Mouse (Mus musculus): ENCODE measurements around the gene Gm17660. TPM values are rescaled to one million over a fixed set of nuclear protein-coding genes. Genes with fewer than 3 reads are reported as not detected.

Gene Gm17660
- total RNA-seq, 2 experiments from 2014 or later = not detected

DNA sequence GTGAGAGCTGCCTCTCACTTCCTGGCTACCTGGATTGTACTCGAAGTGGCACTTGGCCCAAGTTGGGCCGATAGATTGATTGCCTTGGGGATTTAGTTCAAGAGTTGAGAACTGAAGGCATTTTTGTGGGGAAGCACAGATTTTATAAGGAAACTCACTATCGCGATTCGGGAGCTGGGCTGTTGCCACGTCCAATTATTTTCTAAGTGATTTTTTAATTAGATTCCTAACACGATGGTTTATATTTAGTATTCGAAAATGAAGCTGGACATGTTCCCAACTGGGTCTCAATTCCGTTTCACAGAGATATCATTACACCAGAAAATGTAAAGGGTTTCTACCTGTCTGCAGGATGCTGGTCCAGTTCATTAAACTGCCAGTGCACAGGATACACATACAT, 8.0 kb upstream of the Gm17660 start:
- DNase-seq (ENCODE audit: low spot score in 2 of 2) = no peak

DNA sequence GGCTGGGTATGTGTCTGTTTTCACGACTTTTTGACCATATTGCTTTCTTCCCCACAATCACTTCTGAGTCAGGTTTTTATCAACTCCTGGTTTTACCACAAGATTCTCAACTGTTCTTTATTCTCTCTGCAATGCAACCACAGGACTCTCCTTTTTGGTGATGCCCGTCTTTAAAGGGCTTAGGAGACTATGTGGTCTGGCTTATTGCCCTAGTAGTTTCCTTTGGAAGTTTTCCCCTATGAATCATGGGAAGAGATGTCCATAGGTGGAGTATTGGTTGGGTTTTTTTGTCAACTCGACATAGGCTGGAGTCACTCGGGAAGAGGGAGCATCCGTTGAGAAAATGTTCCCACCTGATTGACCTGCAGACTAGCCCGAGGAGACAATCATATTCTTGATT, 3.3 kb upstream of the Gm17660 start:
- no peak for DNase-seq (ENCODE audit: low spot score in 2 of 2)

DNA sequence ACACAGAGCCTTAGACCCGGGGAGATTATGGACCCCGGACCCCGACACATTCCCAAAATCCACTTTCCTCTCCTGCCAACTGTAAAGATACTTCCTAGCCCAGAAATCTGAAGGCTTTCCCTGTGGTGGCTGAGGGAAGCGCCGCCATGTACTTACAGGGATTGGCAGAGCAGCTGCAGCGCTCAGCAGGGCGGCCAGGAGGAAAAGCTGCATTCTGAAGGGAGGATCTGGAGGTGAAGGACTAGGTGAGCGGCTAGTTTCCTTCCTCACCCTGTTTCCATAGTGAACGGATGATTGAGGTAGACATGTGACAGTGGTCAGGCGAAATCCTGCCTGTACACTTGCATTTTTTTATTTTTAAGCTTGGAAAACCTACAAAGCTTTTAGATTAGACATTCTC, 1.0 kb downstream of the Gm17660 start:
- DNase-seq (ENCODE audit: low spot score in 2 of 2) = no peak

DNA sequence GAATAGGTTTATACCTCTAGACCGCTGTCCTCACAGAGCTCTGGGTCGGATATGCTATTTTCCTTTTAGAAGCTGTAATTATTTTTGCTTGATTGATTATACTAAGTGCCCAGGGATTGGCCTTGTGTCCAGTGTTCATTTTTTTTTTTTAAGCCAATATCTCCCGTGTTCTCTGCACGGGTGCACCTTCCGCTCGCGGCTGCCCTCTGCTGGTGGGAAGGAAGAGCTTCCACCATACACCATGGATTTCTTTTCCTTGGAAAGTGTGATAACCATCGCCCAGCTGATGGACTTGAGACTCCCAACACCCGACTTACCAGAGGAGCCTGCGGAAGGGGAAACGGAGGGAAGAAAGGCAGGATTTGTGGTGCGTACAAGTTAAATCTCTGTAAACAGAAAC, 3.0 kb downstream of the Gm17660 start:
- peak in 1 of 2 experiments; percentile 59 for DNase-seq (ENCODE audit: low spot score in 2 of 2)

DNA sequence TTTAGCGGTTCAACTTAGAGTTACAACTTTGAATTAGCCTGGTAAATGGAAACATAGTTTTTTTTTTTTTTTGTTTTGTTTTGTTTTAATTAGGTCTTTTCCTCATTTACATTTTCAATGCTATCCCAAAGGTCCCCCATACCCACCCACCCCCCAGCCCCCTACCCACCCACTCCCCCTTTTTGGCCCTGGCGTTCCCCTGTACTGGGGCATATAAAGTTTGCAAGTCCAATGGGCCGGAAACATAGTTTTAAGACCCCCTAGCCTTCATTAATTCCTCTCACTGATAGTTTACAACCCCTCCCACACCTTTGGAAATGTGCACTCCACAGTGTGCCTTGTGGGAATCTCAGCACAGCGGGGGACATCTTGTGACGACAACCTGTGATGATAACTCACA, 3.8 kb downstream of the Gm17660 start:
- no peak for DNase-seq (ENCODE audit: low spot score in 2 of 2)

DNA sequence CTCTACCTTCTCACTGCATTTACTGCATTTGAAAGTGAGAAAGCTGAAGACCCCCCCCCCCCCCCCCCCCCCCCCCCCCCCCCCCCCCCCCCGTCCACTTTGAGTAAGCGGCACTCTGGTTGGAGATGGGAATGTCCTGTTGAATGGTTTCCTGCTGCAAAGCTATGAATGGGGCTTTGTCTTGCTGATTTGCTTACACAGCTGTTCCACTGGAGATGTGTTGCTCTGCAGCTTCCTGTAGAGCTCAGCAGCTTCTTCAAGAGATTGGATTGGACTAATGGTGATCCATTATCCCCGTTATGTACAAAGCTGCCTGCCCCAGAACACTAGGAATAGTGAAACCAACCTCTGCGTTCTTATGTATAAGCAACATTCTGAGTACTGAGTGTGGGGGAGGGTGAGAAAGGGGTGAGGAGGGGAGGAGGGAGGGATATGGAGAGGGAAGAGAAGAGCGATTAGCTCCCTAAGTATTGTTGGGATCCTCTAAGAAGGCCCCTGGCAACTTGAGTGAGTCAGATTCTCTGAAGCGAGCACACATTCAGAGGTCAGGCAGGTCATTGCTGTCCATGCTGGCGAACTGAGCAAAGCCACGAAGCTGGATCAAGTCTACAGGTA, 5.0 kb downstream of the Gm17660 start:
- DNase-seq (ENCODE audit: low spot score in 2 of 2) = no peak

DNA sequence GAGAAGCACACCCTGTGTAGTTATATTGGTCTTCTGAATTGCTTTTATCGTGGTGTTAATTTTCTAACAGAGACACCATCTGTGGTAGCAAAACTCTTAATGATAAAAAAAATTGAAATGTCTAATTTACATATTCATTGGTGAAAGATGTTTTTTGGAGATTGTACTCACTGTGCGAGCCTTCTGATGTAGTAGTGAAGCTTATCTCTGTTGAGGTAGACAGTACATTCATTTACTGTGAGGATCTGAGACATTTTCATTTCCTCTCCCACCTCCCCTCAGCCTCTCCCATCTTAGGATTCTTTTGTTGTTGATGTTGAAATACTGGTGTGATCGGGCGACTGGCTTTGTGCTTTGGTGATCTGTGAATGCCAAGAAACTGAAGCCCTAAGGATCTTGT, 6.4 kb downstream of the Gm17660 start:
- no peak for DNase-seq (ENCODE audit: low spot score in 2 of 2)

DNA sequence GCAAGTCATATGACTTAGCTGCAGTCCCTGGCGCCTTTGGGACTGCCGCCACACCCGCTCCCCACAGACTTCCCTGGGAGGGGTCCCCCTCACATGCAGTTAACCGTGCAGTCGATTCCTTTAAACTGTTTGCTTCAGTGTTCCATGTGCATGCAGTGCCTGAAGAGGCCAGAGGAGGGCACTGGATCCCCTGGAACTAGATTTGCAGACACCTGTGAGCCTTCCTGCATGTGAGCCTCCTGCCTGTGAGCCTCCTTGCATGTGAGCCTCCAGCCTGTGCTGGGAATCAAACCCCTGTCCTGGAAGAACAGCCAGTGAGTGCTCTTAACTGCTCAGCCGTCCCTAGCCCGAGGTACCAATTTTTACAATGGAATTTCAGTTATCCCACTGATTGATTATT, 8.7 kb downstream of the Gm17660 start:
- no peak for DNase-seq (ENCODE audit: low spot score in 2 of 2)

DNA sequence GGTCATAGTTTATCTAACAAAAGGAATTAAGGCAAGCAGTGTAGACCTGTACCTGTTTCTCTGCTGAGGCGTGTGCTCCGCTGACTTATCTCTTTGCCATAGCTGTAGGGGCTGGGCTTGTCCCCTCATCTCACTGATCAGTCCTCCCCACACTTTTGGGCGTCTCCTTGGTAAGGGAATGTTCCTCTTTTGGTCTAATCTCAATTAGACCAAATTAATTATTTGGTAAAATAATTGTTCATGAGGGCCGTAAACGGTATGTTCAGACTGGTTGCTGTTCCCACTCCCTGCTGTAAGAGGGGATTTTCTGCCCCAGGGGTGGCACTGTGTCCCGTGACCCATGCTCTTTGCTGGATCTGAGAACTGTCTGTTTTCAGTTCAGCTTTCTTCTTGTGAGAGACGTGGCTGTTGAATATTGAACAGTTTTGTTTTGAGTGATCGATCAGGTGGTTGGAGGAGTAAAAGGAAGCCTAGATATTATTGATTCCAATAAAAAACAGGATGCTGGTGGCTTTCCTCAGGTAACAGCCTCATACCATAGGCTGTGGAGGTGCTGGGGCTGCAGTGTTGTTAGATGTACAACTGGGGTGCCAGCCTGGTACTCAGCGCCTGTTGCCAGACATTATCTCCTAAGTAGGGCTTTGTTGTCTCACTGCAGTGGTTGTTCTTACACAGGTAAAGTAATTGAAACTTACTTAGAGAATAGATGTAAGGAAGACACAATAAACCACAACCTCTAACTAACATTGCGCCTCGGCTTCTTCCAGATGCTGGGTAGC, 14.4 kb downstream of the Gm17660 start:
- DNase-seq (ENCODE audit: low spot score in 2 of 2) = no peak

DNA sequence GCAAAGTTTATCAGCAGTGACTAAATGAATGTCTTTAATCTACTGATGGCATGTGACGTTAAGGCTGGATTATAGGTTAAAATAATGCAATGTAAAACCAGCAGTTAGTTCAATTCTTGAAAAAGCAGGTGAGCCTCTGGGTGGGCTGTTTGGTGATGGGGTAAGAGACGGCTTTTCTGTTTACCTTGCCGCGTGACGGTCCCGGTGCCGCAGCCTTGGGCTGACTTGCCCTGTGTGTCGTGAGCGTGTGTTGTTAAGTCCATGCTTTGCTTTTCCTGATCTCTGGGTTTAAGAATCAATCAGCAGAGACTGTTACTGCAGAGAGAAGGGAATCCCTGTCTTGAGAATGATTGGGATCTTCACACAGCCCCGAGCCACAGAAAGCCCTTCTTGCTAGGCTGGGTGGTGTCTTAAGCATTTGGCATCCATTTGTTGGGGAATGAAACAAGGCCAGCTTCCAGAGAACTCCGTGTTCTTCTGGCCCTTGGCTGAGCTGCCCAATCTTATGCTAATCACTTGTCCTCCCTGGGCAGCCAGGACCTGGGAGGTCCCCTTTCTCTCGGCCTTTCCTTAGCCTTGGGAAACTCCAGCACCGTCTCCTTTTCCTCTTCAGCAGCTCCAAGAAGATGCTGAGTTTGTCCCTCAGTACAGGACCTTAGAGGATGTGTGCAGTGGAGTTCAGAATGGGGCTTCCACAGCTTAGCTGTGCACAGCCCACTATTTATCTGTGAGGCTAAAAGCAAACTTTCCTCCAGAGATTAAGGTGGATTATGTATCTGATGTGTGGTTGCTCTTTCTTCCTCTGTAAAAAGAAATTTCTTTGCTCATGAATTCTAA, 15.3 kb downstream of the Gm17660 start:
- DNase-seq (ENCODE audit: low spot score in 2 of 2) = no peak

DNA sequence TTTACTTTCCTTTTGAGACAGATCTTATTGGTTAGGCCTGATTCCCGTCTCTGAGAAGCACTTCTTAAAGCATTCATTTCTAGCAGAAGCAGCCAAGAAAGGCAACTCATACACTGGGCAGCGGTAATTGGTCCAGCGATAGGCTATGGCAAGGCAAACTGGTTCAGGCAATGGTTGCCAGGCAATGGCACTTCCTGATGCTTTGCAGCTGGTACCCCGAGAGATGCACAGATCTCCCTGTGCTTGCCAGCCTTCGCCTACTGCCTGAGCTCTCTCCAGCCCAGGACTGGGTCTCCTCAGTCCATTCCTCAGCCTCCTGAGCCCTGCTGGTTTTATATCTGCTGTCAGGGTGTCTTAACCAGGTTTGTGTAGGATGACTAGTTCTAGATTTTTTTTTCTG, 17.0 kb downstream of the Gm17660 start:
- no peak for DNase-seq (ENCODE audit: low spot score in 2 of 2)

DNA sequence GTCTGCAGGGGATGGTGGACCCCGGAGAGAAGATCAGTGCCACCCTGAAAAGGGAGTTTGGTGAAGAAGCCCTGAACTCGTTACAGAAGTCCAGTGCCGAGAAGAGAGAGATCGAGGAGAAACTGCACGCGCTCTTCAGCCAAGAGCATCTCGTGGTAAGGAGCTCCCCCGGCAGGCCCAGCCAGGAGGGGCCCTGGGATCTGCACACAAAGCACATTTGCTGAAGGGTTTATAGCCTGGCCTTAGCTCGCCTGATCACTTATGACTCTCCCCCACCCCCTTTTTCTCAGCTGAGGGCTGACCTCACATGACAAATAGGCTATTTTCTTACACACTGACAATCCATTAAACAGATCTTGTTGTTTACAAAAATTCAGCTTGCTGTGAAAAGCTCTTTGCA, 17.8 kb downstream of the Gm17660 start:
- DNase-seq (ENCODE audit: low spot score in 2 of 2) = no peak

DNA sequence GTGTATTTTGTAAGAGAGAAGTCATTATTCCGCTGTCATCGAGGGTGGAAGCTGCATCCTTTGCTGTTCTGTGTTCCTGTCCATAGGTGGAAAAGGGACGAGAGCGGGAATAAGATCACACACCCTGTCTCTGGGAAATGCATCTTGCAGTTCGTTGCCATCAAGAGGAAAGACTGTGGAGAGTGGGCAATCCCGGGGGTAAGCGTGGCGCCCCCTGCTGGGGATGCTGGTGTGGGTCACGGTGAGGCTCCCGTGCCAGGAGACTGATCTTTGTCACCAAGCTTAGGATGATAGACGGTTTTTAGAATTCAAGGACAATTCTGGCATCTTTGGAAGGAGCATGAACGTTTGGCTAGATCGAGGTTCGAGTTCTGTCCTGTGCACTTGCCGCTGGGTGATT, 19.4 kb downstream of the Gm17660 start:
- DNase-seq (ENCODE audit: low spot score in 2 of 2) = peak; percentile 35 to 40

DNA sequence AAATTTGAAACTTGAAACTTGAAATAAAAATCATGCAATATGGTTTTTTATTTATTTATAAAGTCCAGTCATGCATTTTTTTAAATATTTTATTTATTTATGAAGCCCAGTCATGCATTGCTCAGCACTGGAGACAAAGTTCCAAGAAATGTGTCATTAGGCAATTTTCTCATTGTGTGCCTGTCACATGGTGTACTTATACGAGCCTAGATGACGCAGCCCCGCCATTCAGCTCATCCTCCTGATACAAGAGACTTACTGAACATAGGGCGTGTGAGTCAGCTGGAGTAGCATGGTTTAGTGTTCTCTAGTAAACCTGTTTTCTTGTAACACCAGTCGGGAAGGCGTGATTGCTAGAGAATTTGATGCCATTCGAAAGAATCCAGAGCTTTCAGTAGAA, 21.1 kb downstream of the Gm17660 start:
- no peak for DNase-seq (ENCODE audit: low spot score in 2 of 2)

DNA sequence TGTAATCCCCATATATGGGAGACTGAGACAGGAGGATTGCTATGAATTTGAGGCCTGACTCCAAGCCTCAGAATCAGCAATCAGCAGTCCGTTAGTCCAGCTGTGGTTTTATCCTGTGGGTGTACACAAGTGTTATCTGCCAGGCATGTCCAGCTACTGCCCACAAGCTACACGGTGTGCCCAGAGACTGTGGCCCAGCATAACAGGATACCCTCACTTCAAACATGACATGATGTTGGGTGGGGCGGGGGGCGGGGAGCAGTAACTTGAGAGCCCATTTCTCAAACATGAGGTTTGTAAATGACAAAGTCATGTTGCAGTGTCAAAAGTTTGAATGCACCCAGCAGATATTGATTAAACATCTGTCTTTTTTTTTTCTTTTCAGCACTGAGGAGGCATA, 21.6 kb downstream of the Gm17660 start:
- no peak for DNase-seq (ENCODE audit: low spot score in 2 of 2)

DNA sequence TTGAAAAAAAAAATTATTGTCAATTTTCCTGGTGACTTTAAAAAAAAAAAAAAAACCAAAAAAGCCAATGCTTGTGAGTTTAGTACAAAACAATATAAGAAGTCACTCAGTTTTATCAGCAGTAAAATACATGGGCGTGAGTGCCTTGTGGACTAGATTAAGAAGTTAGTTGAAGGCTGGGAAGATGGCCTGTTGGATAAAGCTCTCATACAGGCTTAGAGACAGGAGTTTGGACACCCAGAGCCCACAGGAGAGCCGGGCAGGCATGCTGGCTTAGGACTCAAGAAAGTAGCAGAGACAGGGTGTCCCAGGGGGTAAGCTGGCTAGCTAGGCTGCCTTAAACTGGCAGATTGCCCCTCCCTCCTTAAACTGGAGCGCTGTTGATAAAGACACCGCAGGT, 22.5 kb downstream of the Gm17660 start:
- DNase-seq (ENCODE audit: low spot score in 2 of 2) = no peak

DNA sequence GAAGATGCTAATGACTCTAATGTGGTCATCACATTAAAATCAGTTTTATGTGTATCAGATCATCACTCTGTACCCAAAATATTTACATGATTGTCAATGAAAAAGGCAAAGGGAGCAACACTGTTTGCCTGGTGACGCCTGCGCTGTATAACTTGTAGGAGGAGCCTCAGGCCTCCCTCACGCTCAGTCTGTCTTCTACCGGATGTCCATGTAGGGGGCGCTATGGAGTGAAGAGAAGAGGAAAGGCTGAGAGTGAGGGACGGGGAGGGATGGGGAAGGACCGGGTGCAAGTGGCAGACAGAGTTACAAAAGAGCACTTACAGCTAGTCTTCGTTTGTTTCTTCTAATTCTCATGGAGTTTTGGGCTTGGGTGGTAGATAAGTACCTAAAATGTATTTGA, 24.5 kb downstream of the Gm17660 start:
- no peak for DNase-seq (ENCODE audit: low spot score in 2 of 2)

DNA sequence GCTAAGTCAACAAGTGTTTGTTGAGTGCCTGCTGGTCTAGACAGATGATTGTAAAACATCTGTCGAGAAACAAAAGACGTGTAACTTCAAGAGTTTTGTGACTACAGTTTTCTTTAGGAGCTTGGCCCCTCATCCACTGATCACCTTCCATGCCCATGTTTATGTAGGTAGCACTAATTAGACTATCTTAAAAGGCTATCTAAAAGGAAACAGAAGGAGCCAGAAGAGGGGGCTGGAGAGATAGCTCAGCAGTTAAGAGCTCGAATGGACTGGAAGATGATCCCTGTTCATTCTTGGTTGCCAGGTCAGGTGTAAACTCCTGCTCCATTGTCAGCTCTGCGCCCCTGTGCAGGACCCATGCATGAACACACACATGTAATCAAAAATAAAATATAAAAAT, 29.3 kb downstream of the Gm17660 start:
- no peak for DNase-seq (ENCODE audit: low spot score in 2 of 2)

DNA sequence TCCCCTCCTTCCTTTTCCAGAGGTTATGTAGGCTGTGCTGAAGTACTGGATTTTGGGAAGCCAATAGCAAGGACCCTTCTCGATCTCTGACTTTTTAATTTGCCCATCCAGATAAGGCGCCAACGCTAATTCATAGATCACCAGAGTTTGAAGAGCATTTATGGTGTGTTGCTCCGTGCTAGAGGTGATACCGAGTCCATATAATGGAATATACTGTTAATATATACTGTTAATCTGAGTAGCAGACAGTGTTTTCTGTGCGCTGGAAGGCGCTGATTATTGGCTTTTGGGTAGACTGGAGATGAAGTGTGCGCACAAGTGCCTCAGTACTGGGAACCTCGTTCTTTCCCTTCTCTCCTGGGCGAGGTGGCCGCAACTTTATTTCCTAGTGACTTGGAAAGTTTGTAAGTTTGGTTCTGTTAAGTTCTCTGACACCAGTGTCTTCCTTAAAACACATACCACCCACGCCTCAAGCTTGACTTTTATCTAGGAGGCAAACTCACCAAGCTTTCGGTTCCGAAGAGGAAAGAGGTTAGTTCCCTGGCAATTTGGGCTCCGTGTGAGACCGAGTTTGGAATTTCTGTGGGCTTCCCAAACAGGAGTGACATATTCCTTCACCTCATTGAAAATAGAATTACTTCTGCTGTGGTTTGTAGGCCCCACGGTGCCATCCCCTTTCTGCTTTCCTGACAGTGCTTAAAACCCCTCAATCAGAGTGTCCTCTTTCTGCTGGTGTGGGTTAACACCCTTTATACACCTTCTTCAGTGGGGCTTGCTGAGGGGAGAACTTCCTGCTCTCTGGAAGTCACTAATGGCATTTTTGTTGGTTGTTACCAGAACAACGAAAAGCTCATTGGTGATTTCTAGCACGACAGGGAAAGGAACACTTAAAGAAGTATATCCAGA, 30.0 kb downstream of the Gm17660 start:
- no peak for DNase-seq (ENCODE audit: low spot score in 2 of 2)

DNA sequence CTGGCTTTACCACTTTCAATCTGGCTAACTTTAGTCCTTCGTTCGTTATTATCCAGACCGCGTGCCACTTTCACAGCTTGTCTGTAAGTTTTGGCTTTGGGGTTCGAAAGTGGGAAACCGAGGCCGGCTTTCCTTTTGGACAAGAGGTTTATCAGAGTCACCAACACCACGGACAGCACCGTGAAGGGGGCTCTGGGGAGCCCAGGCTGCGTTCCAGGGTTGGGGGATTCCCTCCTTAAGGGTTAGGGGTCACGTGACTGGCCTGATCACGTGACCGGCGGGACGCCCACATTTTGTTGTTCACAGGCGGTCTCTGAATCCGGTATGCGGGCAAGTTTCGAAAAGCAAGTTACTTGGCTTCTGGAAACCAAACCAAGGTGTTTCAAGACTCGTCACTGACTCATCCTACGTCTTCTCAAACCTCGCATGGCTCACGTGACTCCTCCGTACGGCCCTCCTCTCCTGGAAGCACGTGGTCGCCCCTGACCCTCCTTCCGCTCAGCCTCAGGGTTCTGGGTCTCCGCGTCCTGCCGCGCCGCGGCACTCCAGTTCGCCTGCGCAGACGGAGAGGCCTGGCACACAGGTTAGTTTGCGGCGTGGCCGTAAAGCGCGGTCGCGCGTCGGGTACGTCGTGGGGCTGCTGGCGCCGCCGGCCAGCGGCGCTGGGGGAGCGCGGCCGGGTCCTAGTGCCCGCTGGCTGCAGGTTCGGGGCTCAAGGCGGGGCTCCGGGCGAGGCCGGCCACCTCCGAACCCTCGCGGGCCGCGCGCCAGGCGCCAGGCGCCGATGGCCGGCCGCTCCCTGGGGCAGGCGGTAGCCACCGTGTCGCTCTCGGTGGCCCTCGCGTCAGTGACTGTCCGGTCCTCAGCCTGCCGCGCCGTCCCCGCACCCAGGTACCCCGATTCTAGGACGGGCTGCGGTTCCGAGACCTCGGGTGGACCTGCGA, 30.9 kb downstream of the Gm17660 start, which contains the start of gene Nudt9:
TSS of gene Nudt9 (plus strand) at position 51 of the 944 bp plus-strand sequence.
- peak; percentile 92 to 98 for DNase-seq (ENCODE audit: low spot score in 2 of 2)

Data from gastrocnemius, postnatal 4 days (tissue).